Mouse (Mus musculus): ENCODE measurements around the gene Cntfr.

Gene Cntfr

DNA sequence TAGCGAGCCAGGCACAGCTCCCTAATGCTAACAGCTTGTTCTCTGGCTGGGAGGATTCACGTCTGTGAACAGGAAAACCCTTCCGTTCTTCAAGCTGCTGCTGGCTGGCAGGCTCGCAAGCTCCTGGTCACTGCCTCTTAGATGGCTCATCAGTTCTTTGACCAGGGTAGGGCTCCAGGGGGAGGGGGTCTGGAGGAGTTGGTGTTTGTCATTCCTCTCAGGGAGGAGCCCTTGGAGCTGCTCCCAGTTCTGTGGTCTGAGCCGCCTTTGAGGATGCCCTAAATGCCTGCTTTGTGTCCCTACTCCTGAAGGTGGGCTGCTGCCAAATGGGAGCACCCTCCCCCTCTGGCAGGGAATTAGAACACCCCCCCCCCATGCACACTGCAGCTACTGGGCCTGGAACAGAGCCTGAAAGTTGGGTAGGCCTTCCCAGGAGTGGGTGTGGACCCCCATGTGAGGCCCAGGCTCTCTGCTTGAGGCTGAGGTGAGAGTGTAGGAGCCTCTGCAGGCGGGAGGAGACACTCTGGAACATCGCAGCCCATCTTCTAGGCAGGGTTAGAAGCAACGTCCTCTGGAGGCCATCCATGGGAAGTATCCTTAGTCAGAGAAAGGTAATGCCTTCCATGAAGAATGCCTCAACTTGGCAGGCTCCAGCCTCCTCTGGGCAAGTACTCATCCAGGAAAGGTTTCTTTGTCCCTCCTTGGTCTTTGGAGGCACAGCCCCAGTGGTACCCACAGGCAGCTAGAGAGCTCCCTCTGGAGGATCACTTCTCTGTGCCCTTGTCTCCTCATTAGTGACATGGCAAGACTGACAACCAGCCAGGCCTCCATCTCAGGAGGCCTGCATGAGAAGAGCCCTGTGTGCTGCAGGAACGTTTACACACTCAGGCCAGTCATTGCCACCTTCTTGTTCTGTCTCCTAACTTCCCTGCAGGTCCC is 81.0 kb downstream of the Cntfr start:
- peak; percentile 93 for DNase-seq (ENCODE audit: low read depth, low spot score)

DNA sequence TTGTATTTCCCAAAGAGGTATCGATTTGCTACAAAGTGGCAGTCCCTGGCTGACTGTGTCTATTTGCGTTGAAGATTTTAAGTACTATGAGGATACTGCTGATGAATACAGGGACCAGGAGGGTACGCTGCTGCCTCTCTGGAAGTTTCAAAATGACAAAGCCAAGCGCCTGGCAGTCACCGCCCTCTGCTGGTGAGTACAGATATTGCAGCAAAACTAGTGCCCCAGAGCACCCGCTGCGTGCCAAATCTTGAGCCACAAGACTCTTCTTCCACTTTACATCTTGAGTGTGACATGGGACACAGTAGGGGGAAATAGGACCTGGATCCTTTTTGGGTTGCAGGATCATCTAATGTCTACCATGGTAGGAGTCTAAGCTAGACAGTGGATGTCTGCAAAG is 82.7 kb downstream of the Cntfr start:
- DNase-seq (ENCODE audit: low read depth, low spot score), result peak; percentile 92

DNA sequence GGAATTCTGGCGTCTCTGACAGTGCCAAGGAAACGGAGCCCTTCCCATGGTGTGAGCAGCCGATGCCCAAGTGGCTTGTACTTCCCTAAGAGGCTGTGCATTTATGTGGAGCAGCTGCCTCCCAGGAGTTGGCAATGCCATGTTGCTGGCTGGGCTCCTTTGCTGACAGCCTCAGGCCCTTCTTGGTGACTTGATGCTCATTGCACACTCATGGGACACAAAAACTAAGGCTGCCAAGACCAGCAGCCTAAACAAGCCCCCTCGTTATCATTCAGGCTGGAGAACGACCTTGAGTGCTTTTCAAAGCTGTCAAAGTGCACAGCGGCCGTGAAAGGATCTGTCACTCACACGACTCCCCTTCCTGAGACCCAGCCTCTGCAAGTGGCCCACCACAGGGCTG is 84.7 kb downstream of the Cntfr start:
- no peak for DNase-seq (ENCODE audit: low read depth, low spot score)

DNA sequence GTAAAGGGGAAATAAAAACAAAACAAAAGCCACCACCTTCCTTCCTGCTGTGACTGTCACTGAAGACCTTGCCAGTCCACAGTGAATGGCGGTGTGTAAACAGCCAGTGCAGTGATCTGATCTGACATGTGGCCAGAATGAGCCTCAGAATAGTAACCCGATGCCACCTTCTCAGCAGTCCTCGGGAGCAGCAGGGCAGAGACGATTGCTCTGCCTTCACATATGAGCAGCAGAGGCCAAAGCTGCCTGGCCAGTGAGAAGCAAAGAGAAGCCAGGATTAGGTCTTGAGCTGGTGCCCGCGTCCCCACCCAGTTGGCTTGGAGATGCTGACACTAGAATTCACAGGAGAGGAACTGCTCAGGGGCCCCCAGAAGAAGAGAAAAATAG is 86.3 kb downstream of the Cntfr start:
- no peak for DNase-seq (ENCODE audit: low read depth, low spot score)

DNA sequence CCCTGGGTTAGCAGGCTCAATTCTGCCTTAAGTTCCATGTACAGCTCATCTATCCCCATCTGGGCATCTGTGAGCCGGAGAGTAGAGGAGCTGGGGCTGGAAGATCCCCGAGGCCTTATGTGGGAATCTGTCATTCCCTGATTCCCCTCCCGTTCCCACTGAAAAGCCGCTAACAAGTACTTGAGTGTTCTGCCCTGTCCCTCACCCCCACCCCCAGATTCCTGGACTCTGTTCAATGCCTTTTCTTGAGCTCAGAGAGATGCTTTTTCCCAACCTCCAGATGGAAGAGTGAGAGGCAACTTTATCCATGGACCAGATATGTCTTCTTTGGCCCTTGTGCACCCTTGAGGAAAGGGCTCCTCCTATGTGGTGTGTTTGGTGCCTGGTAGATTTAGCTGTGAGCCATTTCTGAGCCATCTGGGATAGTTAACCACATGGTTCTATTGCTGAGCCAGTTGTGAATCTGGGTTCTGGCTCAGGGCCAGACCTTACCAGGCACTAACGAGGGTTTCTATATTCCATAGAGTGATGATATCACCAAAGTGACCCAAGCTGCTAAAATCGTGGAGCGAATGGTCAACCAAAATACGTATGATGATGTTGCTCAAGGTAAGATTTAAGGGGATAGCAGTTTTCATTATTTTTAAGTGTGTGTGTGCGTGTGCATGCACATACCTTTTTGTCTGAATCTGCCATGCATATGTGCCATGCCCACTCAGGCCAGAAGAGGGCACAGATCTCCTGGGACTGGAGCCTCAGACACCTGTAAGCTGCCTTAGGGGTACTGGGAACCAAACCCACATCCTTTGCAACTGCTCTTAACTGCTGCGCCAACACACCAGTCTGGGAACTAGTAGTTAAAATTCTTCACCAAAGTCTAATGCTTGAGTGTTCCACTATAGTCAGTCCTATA is 87.0 kb downstream of the Cntfr start:
- no peak for DNase-seq (ENCODE audit: low read depth, low spot score)

All from brain, adult 2 months (tissue).